ENCODE assay signal across 30 mouse cellular contexts in the genomic region with DNA sequence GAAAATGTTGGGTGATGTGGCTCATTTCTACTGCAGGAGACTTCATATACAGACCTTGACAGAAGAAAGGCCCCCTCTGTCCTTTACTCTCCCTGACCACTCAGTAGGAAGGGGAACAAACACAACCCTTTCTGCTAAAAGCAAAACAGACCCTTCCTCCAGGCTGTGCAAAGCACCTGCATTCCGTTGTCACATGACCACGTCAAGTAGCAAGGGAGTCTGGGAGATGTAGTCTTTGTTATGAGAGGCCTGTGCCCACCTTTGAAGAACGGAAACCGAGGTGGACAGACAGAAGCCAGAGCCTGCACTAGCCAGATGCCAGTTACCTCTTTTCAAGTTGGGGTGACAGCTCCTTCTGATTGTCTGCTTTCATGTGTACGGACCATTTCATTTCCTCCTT.
DNase-seq lines count a peak whose midpoint lies in the region; ATAC-seq and TF ChIP-seq lines count a peak whose summit lies in the region.
"Had no signal": no experiment of that assay in that cellular context is flagged by ENCODE, and none has a peak within 500 bp of the region (broad histone marks: within the 10 kb centered on the region; RNA-seq: fewer than 3 reads in every experiment).

No protein-coding gene starts in this region.

- peaks cover 17% of the 10 kb centered on the region; the same call in 1 of the 2 replicates for H3K27me3 ChIP-seq in forebrain, embryonic 13.5 days
- peaks cover 29% of the 10 kb centered on the region for H3K27me3 ChIP-seq in forebrain, embryonic 12.5 days
- H3K27me3 ChIP-seq in hindbrain, postnatal 0 days (ENCODE audit: insufficient read depth, low read length): no peaks in the 10 kb centered on the region
- H3K27me3 ChIP-seq in hindbrain, embryonic 13.5 days: 0 out of 2 replicates have a peak, but pooled peaks cover 4% of the 10 kb centered on the region

- WGBS in forebrain, embryonic 13.5 days: 53% methylated on average over 5 of the region's 5 CpGs
- 59% methylated on average over 5 of the region's 5 CpGs for WGBS in forebrain, embryonic 12.5 days
- WGBS in hindbrain, postnatal 0 days: 54% methylated on average over 5 of the region's 5 CpGs
- WGBS in hindbrain, embryonic 13.5 days: 67% methylated on average over 5 of the region's 5 CpGs

- peak; percentile 56 for DNase-seq in hindbrain, postnatal 0 days (ENCODE audit: low spot score)
- peak; percentile 31 for DNase-seq in ES-CJ7 (ENCODE audit: low read depth, low spot score)
- peak; percentile 56 for DNase-seq in brain, embryonic 14.5 days (ENCODE audit: low read depth)
- DNase-seq in embryo, embryonic 9.5 days (ENCODE audit: extremely low spot score): no peak
- DNase-seq: adrenal gland, adult 2 months; adrenal gland, postnatal 36 days; cerebellum, adult 2 months; cerebellum, postnatal 14 days; gastrocnemius, postnatal 25 days; heart, adult 11 months; kidney, adult 2 months; kidney, postnatal 36 days; lung, embryonic 14.5 days; lung, postnatal 14 days; retina, postnatal 1 day; spleen, adult 18-20 months; thymus, postnatal 25 days had no signal

- H3K27ac ChIP-seq in forebrain, embryonic 13.5 days: no peak overlapping the region
- H3K27ac ChIP-seq in forebrain, embryonic 12.5 days: no peak overlapping the region
- H3K27ac ChIP-seq in hindbrain, postnatal 0 days: no peak overlapping the region
- no peak overlapping the region for H3K27ac ChIP-seq in hindbrain, embryonic 13.5 days
- H3K27ac ChIP-seq: embryonic facial prominence, embryonic 12.5 days; heart, embryonic 10.5 days; heart, embryonic 15.5 days; hindbrain, embryonic 12.5 days; intestine, embryonic 15.5 days; layer of hippocampus, adult 2 months; left cerebral cortex, adult 2 months; limb, embryonic 12.5 days; liver, embryonic 15.5 days had no signal

- no peak overlapping the region for H3K9ac ChIP-seq in forebrain, embryonic 13.5 days
- H3K9ac ChIP-seq in forebrain, embryonic 12.5 days: no peak overlapping the region
- H3K9ac ChIP-seq in hindbrain, postnatal 0 days (replicated peaks; ENCODE audit: low read length): no peak overlapping the region
- H3K9ac ChIP-seq in hindbrain, embryonic 13.5 days: no peak overlapping the region
- H3K9ac ChIP-seq: embryonic facial prominence, embryonic 12.5 days; heart, embryonic 15.5 days; hindbrain, embryonic 12.5 days; intestine, embryonic 15.5 days; limb, embryonic 12.5 days; liver, embryonic 15.5 days; lung, embryonic 14.5 days had no signal

- peaks cover 34% of the 10 kb centered on the region for H3K4me1 ChIP-seq in forebrain, embryonic 13.5 days
- H3K4me1 ChIP-seq in forebrain, embryonic 12.5 days: peaks cover 26% of the 10 kb centered on the region
- peaks cover 7% of the 10 kb centered on the region; the same call in 1 of the 2 replicates for H3K4me1 ChIP-seq in hindbrain, postnatal 0 days (ENCODE audit: insufficient read depth, low read length)
- H3K4me1 ChIP-seq in hindbrain, embryonic 13.5 days (replicated peaks): peaks cover 39% of the 10 kb centered on the region
- H3K4me1 ChIP-seq: liver, embryonic 15.5 days had no signal

- no peak for TF ChIP-seq CTCF in hindbrain, postnatal 0 days (IDR thresholded peaks at IDR 0.05; ENCODE audit: low read depth)
- TF ChIP-seq CTCF in brain, embryonic 14.5 days (IDR thresholded peaks at IDR 0.05; ENCODE audit: borderline replicate concordance, extremely low read depth, insufficient read depth, insufficient read length): no peak

- H3K36me3 ChIP-seq in forebrain, embryonic 13.5 days (ENCODE audit: poor library complexity, severe bottlenecking): no peaks in the 10 kb centered on the region
- H3K36me3 ChIP-seq in forebrain, embryonic 12.5 days (replicated peaks): no peaks in the 10 kb centered on the region
- no peaks in the 10 kb centered on the region for H3K36me3 ChIP-seq in hindbrain, postnatal 0 days (ENCODE audit: insufficient read depth, low read length)
- H3K36me3 ChIP-seq in hindbrain, embryonic 13.5 days: no peaks in the 10 kb centered on the region
- H3K36me3 ChIP-seq: embryonic facial prominence, embryonic 12.5 days; heart, embryonic 10.5 days; heart, embryonic 15.5 days; hindbrain, embryonic 12.5 days; intestine, embryonic 15.5 days; limb, embryonic 12.5 days; liver, embryonic 15.5 days had no signal

- TF ChIP-seq POLR2A in brain, embryonic 14.5 days (IDR thresholded peaks at IDR 0.05; ENCODE audit: borderline replicate concordance, extremely low read depth, insufficient read depth, insufficient read length, poor library complexity, severe bottlenecking): no peak

- H3K4me2 ChIP-seq in forebrain, embryonic 13.5 days: no peak overlapping the region
- no peak overlapping the region for H3K4me2 ChIP-seq in forebrain, embryonic 12.5 days
- no peak overlapping the region for H3K4me2 ChIP-seq in hindbrain, postnatal 0 days (ENCODE audit: low read depth, low read length)
- no peak overlapping the region for H3K4me2 ChIP-seq in hindbrain, embryonic 13.5 days
- H3K4me2 ChIP-seq: embryonic facial prominence, embryonic 12.5 days; heart, embryonic 15.5 days; hindbrain, embryonic 12.5 days; intestine, embryonic 15.5 days; limb, embryonic 12.5 days; liver, embryonic 15.5 days; lung, embryonic 14.5 days had no signal

- H3K9me3 ChIP-seq in forebrain, embryonic 13.5 days (replicated peaks): no peaks in the 10 kb centered on the region
- H3K9me3 ChIP-seq in forebrain, embryonic 12.5 days: no peaks in the 10 kb centered on the region
- no peaks in the 10 kb centered on the region for H3K9me3 ChIP-seq in hindbrain, postnatal 0 days (ENCODE audit: low read length)
- no peaks in the 10 kb centered on the region for H3K9me3 ChIP-seq in hindbrain, embryonic 13.5 days
- H3K9me3 ChIP-seq: embryonic facial prominence, embryonic 12.5 days; heart, embryonic 10.5 days; heart, embryonic 15.5 days; hindbrain, embryonic 12.5 days; intestine, embryonic 15.5 days; limb, embryonic 12.5 days; liver, embryonic 15.5 days had no signal

- 0 out of 2 replicates have a peak, but pooled peaks have one; percentile 48 for ATAC-seq in forebrain, embryonic 13.5 days
- no peak for ATAC-seq in forebrain, embryonic 12.5 days (ENCODE audit: low FRiP score)
- ATAC-seq in hindbrain, postnatal 0 days: no peak; the same call in 1 of the 2 replicates
- no peak for ATAC-seq in hindbrain, embryonic 13.5 days (ENCODE audit: low FRiP score)
- ATAC-seq: activated CD4-positive, CD25-positive, alpha-beta regulatory T cell, adult 4 months; intestine, embryonic 15.5 days had no signal

- no peak overlapping the region for H3K4me3 ChIP-seq in forebrain, embryonic 13.5 days
- no peak overlapping the region for H3K4me3 ChIP-seq in forebrain, embryonic 12.5 days (replicated peaks)
- no peak overlapping the region for H3K4me3 ChIP-seq in hindbrain, postnatal 0 days (ENCODE audit: low read length)
- H3K4me3 ChIP-seq in hindbrain, embryonic 13.5 days: no peak overlapping the region
- H3K4me3 ChIP-seq: embryonic facial prominence, embryonic 12.5 days; heart, embryonic 10.5 days; heart, embryonic 15.5 days; hindbrain, embryonic 12.5 days; intestine, embryonic 15.5 days; layer of hippocampus, adult 2 months; left cerebral cortex, adult 2 months; limb, embryonic 12.5 days; liver, embryonic 15.5 days had no signal
